ENCODE assay signal across 16 mouse cellular contexts in genomic region chr17:45264434-45264833, GRCm38 (mm10).
"Had no signal": no experiment of that assay in that cellular context is flagged by ENCODE, and none has a peak within 500 bp of the region (broad histone marks: within the 10 kb centered on the region; RNA-seq: fewer than 3 reads in every experiment).

No protein-coding gene starts in this region.

- H3K4me2 ChIP-seq: limb, embryonic 13.5 days; liver, embryonic 13.5 days; midbrain, embryonic 12.5 days; midbrain, embryonic 15.5 days; neural tube, embryonic 12.5 days; neural tube, embryonic 15.5 days had no signal

- DNase-seq: kidney, adult 2 months; kidney, postnatal 25 days; left cerebral cortex, postnatal 4 days; liver, embryonic 13.5 days; lung, adult 2 months; lung, postnatal 10 days; thymus, adult 2 months; thymus, postnatal 14 days; thymus, postnatal 4 days had no signal

- H3K36me3 ChIP-seq: limb, embryonic 13.5 days; liver, embryonic 13.5 days; midbrain, embryonic 12.5 days; midbrain, embryonic 15.5 days; neural tube, embryonic 12.5 days; neural tube, embryonic 15.5 days had no signal

- H3K4me1 ChIP-seq: liver, embryonic 13.5 days; midbrain, embryonic 12.5 days; midbrain, embryonic 15.5 days; neural tube, embryonic 12.5 days; neural tube, embryonic 15.5 days had no signal

- H3K27me3 ChIP-seq: liver, embryonic 13.5 days; midbrain, embryonic 12.5 days; midbrain, embryonic 15.5 days; neural tube, embryonic 12.5 days; neural tube, embryonic 15.5 days had no signal

- H3K9me3 ChIP-seq: limb, embryonic 13.5 days; liver, embryonic 13.5 days; midbrain, embryonic 12.5 days; midbrain, embryonic 15.5 days; neural tube, embryonic 12.5 days; neural tube, embryonic 15.5 days had no signal

- H3K4me3 ChIP-seq: limb, embryonic 13.5 days; liver, embryonic 13.5 days; midbrain, embryonic 12.5 days; midbrain, embryonic 15.5 days; neural tube, embryonic 12.5 days; neural tube, embryonic 15.5 days had no signal

- H3K9ac ChIP-seq: limb, embryonic 13.5 days; liver, embryonic 13.5 days; midbrain, embryonic 12.5 days; midbrain, embryonic 15.5 days; neural tube, embryonic 12.5 days; neural tube, embryonic 15.5 days had no signal

- ATAC-seq: intestine, postnatal 0 days; midbrain, embryonic 15.5 days had no signal

- H3K27ac ChIP-seq: limb, embryonic 13.5 days; liver, embryonic 13.5 days; macrophage; midbrain, embryonic 12.5 days; midbrain, embryonic 15.5 days; neural tube, embryonic 12.5 days; neural tube, embryonic 15.5 days had no signal
